Mouse (Mus musculus) embryonic facial prominence, embryonic 14.5 days (tissue): ENCODE measurements around the gene N4bp2l1. TPM values are rescaled to one million over a fixed set of nuclear protein-coding genes. Genes with fewer than 3 reads are reported as not detected.
A peak's percentile ranks its signal among the peaks of the same experiment; 100 is the strongest.

ENCODE experiments used
- ATAC-seq: fragments of 200-750 bp; cut with Nextera tagmentation; 2 replicates; pipeline ENCODE4 v1.8.0; 2017; ENCODE audit warnings: low read depth, moderate number of reproducible peaks, moderate TSS enrichment
- DNase-seq: peaks from one replicate; pipeline ENCODE4 v3.0.0-alpha.2; 2015; ENCODE audit warnings: low spot score
- H3K27ac ChIP-seq: fragments of 300-500 bp; sonication (generic); replicated peaks from 2 replicates; pipeline ENCODE4 v1.5.1; 2014; ENCODE audit warnings: low read depth, mild to moderate bottlenecking, low read length, moderate library complexity
- H3K27me3 ChIP-seq: fragments of 300-500 bp; sonication (generic); replicated peaks from 2 replicates; pipeline ENCODE4 v1.6.1; 2014; ENCODE audit warnings: low read length; ENCODE audit not compliant: control insufficient read depth, insufficient read depth
- H3K36me3 ChIP-seq: fragments of 300-500 bp; sonication (generic); 2 replicates; pipeline ENCODE4 v1.6.1; 2014; ENCODE audit warnings: low read length, mixed read lengths; ENCODE audit not compliant: control insufficient read depth, insufficient read depth
- H3K4me1 ChIP-seq: fragments of 300-500 bp; sonication (generic); 2 replicates; pipeline ENCODE4 v1.6.1; 2014; ENCODE audit warnings: antibody characterized with exemption, low read length; ENCODE audit not compliant: control insufficient read depth, insufficient read depth
- H3K4me2 ChIP-seq: fragments of 300-500 bp; sonication (generic); 2 replicates; pipeline ENCODE4 v1.6.1; 2014; ENCODE audit warnings: low read depth, mild to moderate bottlenecking, low read length, moderate library complexity, mixed read lengths
- H3K4me3 ChIP-seq: fragments of 300-500 bp; sonication (generic); 2 replicates; pipeline ENCODE4 v1.5.1; 2014; ENCODE audit warnings: low read depth, mild to moderate bottlenecking, low read length
- H3K9ac ChIP-seq: fragments of 300-500 bp; sonication (generic); 2 replicates; pipeline ENCODE4 v1.6.1; 2014; ENCODE audit warnings: low read depth, mild to moderate bottlenecking, low read length, moderate library complexity, mixed read lengths
- H3K9me3 ChIP-seq: fragments of 300-500 bp; sonication (generic); 2 replicates; pipeline ENCODE4 v1.6.1; 2016; ENCODE audit warnings: low read length; ENCODE audit not compliant: control insufficient read depth
- WGBS: fragments of 180-500 bp; shearing (Covaris S2); extraction: QIAGEN DNeasy Blood & Tissue Kit; methylation state at CpG from one replicate; pipeline ENCODE4 v1.1.7; 2014; 5-methylcytosine and 5-hydroxymethylcytosine counted together
- polyA plus RNA-seq: library from polyadenylated mRNA; unstranded; fragments of >200 nt; fragmentation: Nextera tagmentation; extraction: Ambion mirVana; gene quantifications from 2 replicates; pipeline ENCODE4 v1.2.1, GENCODE M21; 2014

The N4bp2l1 gene
- polyA plus RNA-seq, 1 experiment from 2014 or later: 4.7 TPM

DNA sequence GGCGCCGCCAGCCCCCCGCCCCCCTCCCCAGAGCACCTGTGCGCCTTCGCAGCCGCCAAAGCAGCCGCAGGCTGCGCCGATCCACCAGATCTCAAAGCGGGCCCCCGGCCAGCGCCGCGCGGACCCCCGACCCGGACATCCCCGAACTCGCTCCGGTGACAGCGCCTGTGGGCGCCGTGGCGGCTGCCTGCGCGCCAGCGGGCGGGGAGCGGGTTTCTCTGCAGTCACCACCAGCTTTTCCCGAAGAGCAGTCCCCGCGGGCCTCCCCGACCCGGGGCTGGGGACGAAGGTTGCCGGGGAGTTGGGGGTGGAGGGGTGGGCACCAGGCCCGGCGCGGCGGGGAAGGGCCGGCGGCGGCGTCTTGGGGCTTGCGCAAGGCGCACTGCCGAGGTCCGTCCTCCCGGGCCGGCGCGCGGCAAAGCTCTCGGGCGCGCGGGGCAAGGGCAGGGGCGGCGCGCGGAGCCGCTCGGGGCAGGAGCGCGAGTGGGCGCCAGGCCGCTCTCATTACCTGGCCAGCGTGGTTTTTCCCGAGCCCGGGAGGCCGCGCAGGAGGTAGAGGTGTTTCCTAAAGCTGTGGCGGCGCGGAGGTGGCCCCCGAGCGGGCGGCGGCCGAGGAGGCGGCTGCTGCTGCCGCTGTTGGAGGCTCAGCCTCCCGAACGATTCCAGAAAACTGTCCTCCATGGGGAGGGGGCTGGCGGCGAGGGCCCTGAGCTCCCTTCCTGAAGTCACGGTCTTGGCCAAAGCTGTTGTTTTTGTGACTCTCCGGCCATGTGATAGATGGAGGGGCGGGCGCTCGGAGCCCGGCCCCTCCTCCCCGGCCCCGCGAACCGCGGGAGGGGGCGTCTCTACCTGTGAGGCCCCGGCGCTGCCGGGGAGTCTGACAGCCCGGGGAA, 3.0 kb downstream of the N4bp2l1 start:
- peak overlapping the region; percentile 64 for H3K9ac ChIP-seq
- peaks cover 12% of the 10 kb centered on the region for H3K4me1 ChIP-seq
- peaks cover 37% of the 10 kb centered on the region for H3K27me3 ChIP-seq
- peak overlapping the region; percentile 99 for H3K4me2 ChIP-seq
- no peaks in the 10 kb centered on the region for H3K36me3 ChIP-seq
- 0% methylated on average over 17 of the region's 102 CpGs for WGBS
- peak overlapping the region; percentile 66 for H3K4me3 ChIP-seq
- ATAC-seq (peak; percentile 82), DNase-seq (peak; percentile 54)
- H3K27ac ChIP-seq: no peak overlapping the region; the same call in 1 of the 2 replicates
- H3K9me3 ChIP-seq: no peaks in the 10 kb centered on the region

DNA sequence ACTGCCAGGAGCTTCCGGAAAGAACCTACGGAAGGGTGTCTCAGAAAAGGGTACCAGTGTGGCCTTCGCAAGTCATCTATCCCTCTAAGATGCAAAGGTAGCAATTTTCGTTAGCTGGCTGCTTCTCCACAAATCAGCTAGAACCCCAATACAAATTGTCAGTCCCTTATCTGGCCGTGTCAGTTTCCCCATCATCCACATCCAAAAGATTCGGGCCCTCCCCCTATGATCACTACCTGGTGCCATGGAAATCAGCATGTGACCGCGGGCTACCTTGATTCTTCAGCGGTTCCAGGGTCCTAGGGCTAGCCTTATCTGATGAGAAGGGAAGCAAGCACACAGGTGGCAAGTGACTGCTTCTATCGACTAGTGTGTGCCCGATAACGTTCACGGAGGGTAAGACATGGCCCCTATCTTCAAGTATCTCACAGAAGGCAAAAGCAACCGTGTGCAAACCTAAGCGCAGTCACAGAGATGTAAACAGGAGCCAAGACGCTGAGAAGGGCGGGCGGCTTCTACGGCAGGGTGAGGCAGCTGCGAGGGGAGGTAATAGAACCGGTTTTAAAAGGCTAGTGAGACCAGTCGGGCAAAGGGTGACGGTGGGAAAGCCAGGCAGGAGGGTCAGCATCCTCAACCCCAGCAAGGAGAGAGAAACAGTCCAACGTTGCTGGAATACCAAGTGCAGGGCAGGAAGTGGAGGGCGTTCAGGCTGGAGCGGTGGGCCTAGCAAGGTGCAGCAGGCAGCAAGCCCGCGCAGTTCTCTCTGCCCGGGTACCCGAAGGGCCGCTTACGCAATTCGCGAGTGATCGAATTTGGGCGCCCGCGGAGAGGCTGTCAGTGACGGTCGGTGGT, 3.9 kb downstream of the N4bp2l1 start:
- H3K4me2 ChIP-seq: peak overlapping the region; percentile 99
- DNase-seq (no peak), ATAC-seq (peak; percentile 32)
- H3K27ac ChIP-seq: no peak overlapping the region
- no peaks in the 10 kb centered on the region for H3K36me3 ChIP-seq
- H3K9ac ChIP-seq: peak overlapping the region; percentile 64
- peak overlapping the region; percentile 66 for H3K4me3 ChIP-seq
- WGBS: 17% methylated on average over 23 of the region's 40 CpGs
- peaks cover 5% of the 10 kb centered on the region for H3K4me1 ChIP-seq
- no peaks in the 10 kb centered on the region for H3K9me3 ChIP-seq
- peaks cover 37% of the 10 kb centered on the region for H3K27me3 ChIP-seq

DNA sequence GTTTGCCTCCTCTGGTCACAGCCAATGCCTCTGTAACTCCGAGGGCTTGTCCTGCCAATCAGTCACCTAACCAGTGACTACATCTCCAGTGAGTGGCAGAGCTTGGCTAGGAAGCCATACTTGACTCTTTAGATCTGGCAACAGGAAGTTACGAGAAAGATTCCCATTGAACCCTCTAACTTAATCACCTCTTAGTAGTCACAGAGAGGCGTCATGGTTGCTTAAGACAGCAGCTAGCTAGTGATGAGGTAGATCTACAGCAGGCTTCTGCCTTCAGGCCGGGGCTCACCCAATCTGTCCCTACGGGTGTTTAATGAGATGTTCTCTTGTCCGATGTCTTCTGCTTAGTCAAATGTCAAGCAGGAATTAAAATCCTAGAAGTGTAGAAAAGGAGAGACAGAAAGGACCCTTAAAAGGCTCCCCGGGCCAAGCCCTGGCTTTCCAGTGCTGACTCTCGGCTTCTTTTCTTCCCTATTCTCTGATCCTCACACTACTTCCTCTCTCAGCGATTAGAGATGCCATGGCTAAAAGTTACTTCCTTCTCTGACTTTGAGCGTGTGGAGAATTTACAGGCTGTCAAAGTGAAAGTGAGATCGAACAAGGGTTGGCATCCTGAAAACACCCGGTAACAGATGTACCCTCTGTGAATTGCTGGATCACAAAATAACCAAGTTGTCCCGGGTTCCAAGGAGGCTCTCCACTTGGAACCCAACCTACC, 4.6 kb downstream of the N4bp2l1 start:
- no peak for DNase-seq
- Histone ChIP-seq H3K4me3 (peak overlapping the region; percentile 66; the same call in 1 of the 2 replicates), H3K9me3 (no peaks in the 10 kb centered on the region), H3K4me2 (no peak overlapping the region), H3K27me3 (peaks cover 34% of the 10 kb centered on the region), H3K27ac (no peak overlapping the region), H3K9ac (no peak overlapping the region), H3K36me3 (no peaks in the 10 kb centered on the region), H3K4me1 (peaks cover 4% of the 10 kb centered on the region)
- no peak for ATAC-seq
- WGBS: 79% methylated on average over 13 of the region's 13 CpGs

DNA sequence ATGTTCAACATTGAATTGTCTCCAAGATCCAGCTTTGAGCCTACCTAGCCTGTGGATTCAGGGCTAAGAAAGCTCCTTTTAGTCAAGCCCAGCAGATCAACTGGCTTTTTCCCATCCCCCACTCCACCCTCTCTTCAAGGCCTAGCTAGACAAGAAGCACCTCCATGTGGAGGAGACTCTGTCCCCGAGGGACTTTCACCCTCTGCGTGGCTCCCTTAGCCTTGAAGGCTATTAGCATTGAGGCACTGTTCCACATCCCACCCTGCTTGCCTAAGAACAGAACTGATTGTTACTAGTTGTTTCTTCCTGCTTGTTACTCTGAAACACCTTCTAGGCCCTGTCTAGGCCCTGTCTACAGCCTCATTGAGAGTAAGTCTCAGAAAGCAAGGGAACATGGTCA, 7.0 kb downstream of the N4bp2l1 start:
- Histone ChIP-seq H3K4me3 (no peak overlapping the region), H3K4me2 (no peak overlapping the region), H3K4me1 (peaks cover 3% of the 10 kb centered on the region), H3K36me3 (no peaks in the 10 kb centered on the region), H3K27me3 (peaks cover 17% of the 10 kb centered on the region), H3K9ac (no peak overlapping the region), H3K9me3 (no peaks in the 10 kb centered on the region), H3K27ac (no peak overlapping the region)
- WGBS: 68% methylated on average over 2 of the region's 2 CpGs
- no peak for DNase-seq
- no peak for ATAC-seq

DNA sequence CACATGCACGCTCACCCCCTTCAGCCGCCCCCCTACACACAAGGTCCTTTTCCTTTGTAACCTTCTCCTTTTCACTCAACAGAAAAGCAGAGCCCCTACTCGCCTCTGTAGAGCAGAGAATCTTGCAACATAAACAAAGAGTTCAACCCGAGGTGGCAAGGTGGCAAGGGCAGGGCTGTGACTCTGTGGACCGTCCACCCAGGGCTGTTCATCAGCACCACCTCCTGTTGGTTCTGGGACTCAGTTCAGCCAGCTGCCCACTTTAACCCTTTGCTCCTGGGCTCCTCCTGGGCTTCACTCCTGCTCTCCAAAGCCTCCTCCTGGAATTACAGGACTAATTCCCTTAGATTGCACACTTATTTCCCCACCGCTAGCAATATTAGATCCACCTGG, 12.7 kb downstream of the N4bp2l1 start:
- no peaks in the 10 kb centered on the region for H3K27me3 ChIP-seq
- no peaks in the 10 kb centered on the region for H3K4me1 ChIP-seq
- no peak overlapping the region for H3K4me3 ChIP-seq
- H3K9ac ChIP-seq: no peak overlapping the region
- H3K36me3 ChIP-seq: no peaks in the 10 kb centered on the region
- no peak overlapping the region for H3K4me2 ChIP-seq
- ATAC-seq (no peak), DNase-seq (no peak)
- no peak overlapping the region for H3K27ac ChIP-seq
- H3K9me3 ChIP-seq: no peaks in the 10 kb centered on the region
- 48% methylated on average over 6 of the region's 6 CpGs for WGBS

DNA sequence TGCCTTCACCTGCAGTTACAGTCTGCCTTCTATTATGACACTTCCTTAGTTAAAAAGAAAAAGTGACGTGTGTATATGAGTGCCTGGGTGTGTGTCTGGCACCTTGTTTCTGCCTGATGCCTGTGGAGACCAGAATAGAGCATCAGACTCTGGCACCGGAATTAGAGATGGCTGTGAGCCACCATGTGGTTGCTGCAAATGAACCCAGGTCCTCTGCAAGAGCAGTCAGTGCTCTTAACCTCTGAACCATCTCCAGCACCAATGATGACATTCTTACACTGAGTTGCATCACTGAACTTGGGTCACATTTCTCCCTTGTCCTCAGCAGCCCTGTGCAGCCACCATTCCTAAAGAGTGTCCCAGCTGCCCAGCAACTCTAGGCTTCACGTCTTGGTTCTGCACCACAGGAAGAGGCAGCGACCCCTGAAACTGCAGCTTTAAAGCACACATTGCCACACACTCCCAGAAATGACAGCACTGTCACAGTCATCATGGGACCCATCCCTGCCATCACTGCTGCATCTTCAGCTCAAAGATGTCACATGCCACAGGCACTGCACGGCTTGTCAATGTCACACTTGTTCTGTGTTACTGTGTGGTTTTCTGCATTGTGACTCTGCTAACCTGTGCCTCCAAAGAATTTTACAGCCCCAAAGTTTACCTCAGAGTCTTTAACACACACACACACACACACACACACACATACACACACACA, 13.2 kb downstream of the N4bp2l1 start:
- Histone ChIP-seq H3K27me3 (no peaks in the 10 kb centered on the region), H3K36me3 (no peaks in the 10 kb centered on the region), H3K9me3 (no peaks in the 10 kb centered on the region), H3K27ac (no peak overlapping the region), H3K9ac (no peak overlapping the region), H3K4me3 (no peak overlapping the region), H3K4me2 (no peak overlapping the region), H3K4me1 (no peaks in the 10 kb centered on the region)
- DNase-seq (no peak), ATAC-seq (no peak)
- 67% methylated on average over 5 of the region's 5 CpGs for WGBS

DNA sequence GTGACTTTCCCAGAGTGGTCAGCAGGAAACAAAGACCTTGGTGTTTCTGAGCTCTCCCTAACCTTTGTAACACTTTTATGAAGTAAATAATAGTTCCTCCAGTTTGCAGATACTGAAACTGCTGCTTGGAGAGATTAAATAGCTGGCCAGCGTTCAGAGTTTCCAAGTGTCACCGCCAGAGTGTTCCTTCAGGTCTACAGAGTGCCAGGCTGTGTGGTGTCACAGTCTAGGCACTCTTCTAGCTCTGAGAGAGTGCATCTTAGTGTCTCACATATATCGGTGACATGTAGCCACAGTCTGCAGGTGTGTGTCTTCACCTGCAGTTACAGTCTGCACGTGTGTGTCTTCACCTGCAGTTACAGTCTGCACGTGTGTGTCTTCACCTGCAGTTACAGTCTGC, 13.8 kb downstream of the N4bp2l1 start:
- Histone ChIP-seq H3K4me3 (no peak overlapping the region), H3K27ac (no peak overlapping the region), H3K9ac (no peak overlapping the region), H3K9me3 (no peaks in the 10 kb centered on the region), H3K4me2 (no peak overlapping the region), H3K36me3 (no peaks in the 10 kb centered on the region), H3K27me3 (no peaks in the 10 kb centered on the region), H3K4me1 (no peaks in the 10 kb centered on the region)
- WGBS: 80% methylated on average over 5 of the region's 5 CpGs
- ATAC-seq (no peak), DNase-seq (no peak)

DNA sequence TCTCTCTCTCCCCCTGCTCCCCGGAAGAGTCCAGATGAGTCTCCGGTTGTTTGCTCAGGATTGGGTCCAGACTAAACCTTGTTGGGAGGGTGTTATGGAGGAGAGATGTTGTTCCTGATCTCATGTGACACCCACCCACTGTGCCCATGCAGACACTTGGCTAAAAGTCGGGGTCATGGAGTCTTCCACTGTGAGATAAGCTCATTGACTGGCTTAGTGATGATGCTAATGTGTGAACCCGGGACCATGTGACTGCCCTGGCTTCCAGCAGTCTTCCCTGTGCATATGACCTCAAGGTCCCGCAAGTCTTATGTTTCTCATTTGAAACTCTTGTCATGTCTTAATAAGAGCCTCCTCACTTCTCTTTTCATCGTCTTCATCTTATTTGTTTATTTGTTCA, 15.8 kb downstream of the N4bp2l1 start:
- no peak overlapping the region for H3K4me3 ChIP-seq
- H3K9me3 ChIP-seq: no peaks in the 10 kb centered on the region
- no peak overlapping the region for H3K4me2 ChIP-seq
- no peak for ATAC-seq
- no peak for DNase-seq
- WGBS: 65% methylated on average over 6 of the region's 6 CpGs
- no peak overlapping the region for H3K27ac ChIP-seq
- H3K36me3 ChIP-seq: no peaks in the 10 kb centered on the region
- no peaks in the 10 kb centered on the region for H3K27me3 ChIP-seq
- no peaks in the 10 kb centered on the region for H3K4me1 ChIP-seq
- no peak overlapping the region for H3K9ac ChIP-seq
